Mouse (Mus musculus) G1E (cell line): ENCODE data around the gene Prodh2.

Experiments used
- CTCF ChIP-seq: IDR thresholded peaks from 2 replicates; pipeline ENCODE4 v1.5.1; 2012; ENCODE audit warnings: low read depth, low read length, inconsistent platforms, mixed read lengths
- GATA1 ChIP-seq: IDR thresholded peaks from 2 replicates; pipeline ENCODE4 v1.6.1; 2012; ENCODE audit warnings: borderline replicate concordance, low read length, inconsistent platforms, mixed read lengths
- POLR2AphosphoS5 ChIP-seq: IDR thresholded peaks from 2 replicates; pipeline ENCODE4 v1.6.1; 2012; ENCODE audit warnings: low read depth, low read length, inconsistent platforms; ENCODE audit not compliant: insufficient replicate concordance
- TAL1 ChIP-seq: conservative IDR thresholded peaks from 2 replicates; pipeline ENCODE4 v1.6.1; 2012; ENCODE audit warnings: low read depth, low read length, inconsistent platforms, mixed read lengths

GRCm38 (mm10) chr7:30515003-30515760, 21.8 kb downstream of the Prodh2 start:
- TF ChIP-seq CTCF (no peak), GATA1 (no peak), TAL1 (no peak), POLR2AphosphoS5 (no peak)
